Mouse (Mus musculus): ENCODE measurements at regions not wholly inside any gene's neighbourhood (a gene's known extent, or its start where the extent isn't known, plus 50 kb on each side); places are given as distances from the start of the nearest gene placed in this dataset.

DNA sequence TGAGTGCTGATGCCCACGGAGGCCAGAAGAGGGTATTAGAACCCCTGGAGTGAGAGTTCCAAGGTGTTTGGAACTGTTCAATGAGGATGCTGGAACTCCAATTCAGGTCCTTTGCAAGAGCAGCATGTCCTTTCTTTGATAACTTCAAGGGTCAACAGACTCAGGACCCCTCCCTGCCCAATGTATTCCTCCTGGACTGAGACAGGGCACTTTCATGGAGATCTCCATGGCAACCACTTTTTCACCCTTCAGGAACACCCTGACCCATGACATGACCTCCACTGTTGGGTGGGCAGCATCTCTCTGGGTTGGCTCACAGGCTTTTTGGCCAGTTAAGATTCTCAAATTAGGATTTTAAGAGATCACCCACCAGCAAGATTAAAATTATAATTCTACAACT is 117.4 kb upstream of the Sulf2 start:
- no peak for DNase-seq (ENCODE audit: low spot score)

DNA sequence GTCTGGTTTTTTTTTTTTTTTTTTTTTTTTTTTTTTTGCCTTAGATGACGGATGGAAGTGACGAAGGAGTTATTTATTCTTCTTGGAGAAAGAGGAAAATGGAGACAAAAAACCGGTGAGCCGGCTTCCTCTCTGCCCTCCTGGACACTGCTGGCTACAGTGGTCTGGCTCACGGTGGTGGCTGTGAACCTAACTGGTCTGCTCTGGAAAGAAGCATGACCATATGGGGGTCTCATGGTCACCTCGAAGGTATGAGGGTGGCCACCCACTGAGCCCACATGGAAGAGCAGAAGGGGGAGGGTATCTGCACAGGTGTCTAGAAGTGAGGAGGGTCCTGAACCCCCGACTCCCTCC is 116.7 kb upstream of the Sulf2 start:
- DNase-seq (ENCODE audit: low spot score): no peak

DNA sequence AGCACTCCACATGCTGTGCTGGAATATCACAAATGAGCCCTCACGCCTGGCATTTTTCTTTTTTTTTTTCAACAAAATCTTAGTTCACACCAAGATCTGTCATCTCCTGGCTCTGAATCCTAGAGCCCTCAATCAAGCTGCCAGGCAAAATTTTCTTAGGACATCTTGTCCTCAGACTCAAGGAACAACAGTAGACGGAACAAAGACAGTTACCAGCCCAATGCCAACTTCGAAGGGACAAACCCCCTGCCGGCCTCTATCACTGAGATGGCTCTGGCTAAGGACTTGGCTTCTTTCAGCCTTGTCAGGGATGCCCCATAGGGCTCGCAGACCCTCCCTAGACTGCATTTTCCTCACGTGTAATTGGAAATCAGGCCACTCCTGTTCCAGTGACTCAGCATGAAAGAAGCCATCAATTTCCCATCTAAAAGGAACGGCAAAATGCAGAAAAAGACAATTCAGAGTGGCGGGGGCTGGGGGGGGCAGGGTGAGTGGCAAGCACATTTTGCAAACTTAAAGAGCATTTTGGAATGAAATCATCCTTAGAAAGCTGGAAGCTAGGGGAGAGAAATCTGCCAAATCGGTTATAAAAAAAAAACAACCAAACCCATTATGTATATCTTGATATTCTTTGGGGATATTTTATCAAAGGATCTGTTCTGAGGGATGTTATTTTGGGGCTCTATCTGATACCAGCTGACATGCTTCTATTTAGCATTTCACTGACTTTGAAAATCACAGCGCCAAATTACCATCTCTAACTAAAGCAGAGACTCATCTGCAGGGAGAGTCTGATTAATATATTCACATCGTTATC is 116.1 kb upstream of the Sulf2 start:
- DNase-seq (ENCODE audit: low spot score): no peak

DNA sequence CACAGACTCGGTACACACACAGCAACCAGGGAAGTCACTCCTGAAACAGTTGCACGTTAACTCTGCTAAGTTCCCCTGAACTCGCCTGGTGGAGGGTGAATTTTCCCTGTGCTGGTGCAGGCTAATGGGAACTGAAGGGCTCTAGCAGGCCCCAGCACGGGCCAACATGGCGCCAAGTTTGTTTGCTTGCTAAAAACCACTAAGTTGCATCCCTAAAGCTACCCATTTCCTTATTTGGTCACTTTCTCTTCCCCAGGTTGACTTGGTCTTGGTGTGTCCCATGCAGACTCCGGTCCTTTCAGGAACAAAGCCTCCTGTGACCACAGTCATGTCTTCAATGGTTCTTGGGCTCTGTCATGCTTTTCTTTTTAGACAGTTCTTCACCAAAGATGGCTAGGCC is 114.5 kb upstream of the Sulf2 start:
- DNase-seq (ENCODE audit: low spot score): no peak

DNA sequence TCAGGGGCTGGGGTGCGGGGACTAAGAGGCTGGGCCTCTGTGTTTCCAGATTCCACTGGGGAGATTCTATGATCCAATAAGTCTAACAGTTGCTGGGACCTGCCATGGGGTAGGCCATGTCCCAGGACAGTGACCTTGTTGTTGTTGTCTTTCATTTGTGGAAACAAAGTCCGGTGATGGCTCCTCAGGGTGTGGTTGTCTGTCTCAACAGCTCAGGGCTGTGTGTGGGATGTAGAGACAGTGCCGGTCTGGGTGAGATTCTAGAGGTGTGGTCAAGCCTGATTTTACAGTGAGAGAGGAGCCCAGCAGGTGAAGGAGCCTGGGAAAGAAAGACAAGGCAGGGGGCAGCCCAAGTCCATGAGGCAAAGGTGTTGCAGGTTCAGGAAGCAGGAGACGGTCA is 111.5 kb upstream of the Sulf2 start:
- no peak for DNase-seq (ENCODE audit: low spot score)

DNA sequence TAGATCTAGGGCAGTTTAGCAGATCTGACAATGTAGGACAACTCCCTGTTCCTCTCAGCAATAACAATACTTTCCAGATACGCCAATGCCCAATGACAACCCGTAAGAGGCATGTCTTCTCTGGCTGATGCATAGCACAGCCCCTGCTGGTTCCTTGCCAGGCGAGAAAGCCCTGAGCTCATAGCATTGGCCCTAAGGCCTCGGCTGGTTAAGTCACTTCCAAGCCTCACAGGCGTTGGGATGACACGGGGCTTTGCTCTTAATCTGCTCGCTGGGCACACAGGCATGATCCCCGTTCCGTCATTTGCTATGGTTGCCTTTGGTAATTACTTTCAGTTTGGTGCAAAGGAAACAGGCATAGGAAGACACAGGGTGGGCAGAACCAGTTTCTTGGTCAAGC is 111.0 kb upstream of the Sulf2 start:
- no peak for DNase-seq (ENCODE audit: low spot score)

DNA sequence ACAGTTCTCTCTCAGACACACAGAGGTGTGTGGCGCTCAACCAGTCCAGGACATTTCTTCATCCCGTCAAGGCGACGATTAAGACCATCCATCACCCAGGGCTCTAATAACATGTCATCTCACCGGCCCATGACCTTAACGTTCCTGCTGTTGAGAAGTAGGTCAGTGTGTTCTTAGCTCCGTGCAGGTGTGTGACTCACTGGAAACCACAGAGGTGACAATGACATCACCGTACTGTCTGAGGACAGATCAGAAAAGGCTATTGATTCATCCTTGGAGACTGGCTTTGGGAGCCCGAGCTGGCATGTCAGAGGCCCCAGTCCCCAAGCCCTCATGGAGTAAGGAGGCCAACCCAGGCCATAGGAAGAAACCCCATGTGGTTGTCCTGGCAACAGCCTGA is 109.3 kb upstream of the Sulf2 start:
- DNase-seq (ENCODE audit: low spot score): no peak

DNA sequence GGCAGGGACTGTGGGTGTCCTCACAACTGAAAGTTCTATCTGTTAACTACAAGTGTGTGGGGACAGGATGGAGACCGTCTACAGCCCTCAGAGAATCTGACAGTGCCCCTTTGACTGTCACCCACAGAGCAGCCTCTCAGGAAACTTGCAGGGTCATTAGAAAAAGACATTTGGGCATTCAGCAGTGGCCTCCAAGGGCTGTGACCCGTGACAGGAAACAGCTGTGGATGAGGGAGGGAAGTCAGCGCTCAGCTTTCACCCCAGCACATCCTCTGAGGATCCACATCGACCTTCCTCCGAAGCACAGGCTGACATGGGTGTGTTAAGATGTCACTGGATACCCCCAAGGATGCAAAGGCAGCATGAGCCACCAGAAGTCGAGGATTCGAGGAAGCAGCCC is 106.3 kb upstream of the Sulf2 start:
- no peak for DNase-seq (ENCODE audit: low spot score)

DNA sequence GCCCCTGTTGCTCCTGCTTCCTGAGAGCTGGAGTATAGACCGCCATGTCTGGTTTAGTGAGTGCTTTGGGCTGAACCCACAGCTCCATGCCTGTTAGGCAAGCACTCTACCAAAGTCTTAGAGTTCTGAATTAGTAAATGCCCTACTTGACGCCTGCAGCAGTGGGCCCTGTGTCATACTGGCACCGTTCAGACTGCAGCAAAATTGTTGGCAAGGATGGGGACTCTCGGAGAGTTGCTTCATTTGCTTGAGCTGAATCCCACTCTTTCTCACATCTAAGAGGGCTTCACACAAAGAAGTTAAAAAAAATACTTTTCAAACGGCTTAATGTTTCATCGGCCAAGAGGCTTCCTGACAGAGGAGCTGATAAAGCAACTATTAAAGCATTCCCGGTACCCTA is 105.6 kb upstream of the Sulf2 start:
- DNase-seq (ENCODE audit: low spot score): no peak

DNA sequence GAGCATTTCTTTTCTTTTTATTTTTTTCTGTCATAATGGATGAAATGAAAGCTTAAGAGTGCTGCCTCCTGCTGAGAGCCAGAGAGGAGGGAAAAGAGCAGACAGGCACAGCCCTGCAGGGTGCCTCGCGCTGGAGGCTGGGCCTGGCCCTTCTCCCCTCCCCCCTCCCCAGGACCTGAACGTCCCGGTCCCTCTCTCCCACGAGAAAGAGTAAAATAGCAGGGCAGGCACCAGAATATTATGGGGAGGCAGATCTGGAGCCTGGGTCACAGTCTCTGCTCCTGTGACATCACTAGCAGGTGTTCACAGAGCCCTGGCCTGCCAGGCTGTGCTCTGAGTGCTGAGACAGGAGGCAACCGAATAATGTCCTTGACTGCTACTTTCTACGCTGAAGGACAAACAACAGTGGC is 103.3 kb upstream of the Sulf2 start:
- DNase-seq (ENCODE audit: low spot score): no peak

DNA sequence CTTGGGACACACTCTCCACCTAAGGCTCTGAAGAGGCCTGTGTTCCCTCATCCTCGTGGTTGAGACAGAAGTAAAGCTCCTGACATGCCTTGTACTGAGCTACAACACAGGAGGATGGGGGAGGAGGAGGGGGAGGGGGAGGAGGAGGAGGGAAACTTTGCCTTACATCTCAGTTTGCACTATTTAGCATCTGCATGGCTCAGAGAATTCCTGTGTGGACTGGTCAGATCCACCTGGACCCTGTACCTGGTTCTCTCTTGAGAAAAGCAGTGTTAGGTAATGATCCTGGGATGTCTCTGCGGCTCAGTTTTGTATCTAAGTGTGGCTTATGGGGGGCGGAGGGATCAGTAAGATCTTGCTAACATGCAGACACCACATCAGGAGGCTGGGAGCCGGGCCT is 102.2 kb upstream of the Sulf2 start:
- no peak for DNase-seq (ENCODE audit: low spot score)

DNA sequence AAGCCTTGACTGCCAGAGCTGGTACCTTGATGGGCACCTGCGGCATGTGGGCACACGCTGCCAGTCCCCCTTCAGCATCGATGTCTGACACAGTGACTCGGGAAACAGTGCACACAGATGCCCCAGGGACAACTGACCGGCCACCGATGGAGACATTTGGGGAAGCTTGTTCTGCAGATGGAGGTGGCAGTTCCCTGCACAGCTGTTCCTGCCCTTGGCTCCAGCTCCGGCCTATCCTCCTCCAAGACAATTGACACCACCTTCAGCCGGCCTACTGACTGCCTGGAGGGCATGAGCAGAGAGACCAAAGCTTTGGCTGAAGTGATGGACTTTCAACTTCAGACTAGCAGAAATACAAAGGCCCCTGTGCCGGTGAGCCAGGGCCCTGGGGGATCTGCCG is 100.7 kb upstream of the Sulf2 start:
- no peak for DNase-seq (ENCODE audit: low spot score)

DNA sequence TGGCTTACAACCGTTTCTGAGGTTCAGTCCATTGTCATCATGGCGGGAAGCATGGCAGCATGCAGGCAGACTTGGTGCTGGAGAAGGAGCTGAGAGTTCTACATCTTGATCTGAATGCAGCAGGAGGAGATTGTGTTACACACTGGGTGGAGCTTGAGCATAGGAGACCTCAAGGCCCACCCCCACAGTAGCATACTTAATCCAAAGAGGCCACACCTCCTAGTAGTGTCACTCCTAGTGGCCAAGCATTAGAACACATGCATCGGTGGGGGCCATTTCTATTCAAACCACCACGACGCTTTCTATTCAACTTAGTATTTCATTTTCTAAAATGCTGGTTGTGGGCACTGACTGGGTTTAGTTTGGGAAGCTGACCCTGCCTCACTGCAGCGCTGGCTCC is 99.1 kb upstream of the Sulf2 start:
- no peak for DNase-seq (ENCODE audit: low spot score)

DNA sequence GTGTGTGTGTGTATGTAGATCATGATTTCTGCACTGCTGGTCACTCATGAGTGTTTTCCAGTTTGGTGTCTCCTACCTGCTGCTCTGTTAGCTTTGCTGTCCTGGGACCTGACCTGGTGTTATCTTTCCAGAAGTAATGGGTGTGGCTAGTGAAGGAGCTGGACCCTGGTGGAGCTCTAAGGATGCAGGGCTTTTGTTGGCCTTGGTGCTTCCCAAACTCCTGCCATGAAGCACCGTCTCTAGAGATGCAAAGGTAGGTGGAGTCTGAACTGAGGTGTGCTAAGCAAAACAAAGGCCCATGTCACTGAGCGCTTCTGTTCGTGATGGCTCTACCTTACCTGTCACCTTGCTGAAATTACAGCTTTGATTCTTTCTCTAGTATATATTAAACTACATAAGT is 96.6 kb upstream of the Sulf2 start:
- DNase-seq (ENCODE audit: low spot score): no peak

DNA sequence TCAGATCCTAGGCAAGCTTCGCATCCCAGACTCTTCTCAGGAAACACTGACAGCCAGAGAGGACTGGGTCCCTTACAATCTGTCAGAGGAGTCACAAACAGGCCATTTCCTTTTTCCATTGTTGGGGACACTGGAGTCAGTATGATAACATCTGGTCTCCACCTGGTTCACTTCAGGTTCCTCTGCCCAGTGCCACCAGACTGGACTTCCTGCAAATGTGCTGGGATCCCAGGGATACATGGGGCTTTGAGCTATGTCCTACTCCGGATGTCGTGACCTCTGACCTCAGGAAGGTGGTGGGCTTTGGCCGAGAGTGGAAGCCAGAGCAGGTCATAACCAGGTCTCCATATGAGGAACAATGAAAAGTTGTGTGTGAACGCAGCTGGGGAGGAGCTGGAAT is 96.0 kb upstream of the Sulf2 start:
- DNase-seq (ENCODE audit: low spot score): no peak

DNA sequence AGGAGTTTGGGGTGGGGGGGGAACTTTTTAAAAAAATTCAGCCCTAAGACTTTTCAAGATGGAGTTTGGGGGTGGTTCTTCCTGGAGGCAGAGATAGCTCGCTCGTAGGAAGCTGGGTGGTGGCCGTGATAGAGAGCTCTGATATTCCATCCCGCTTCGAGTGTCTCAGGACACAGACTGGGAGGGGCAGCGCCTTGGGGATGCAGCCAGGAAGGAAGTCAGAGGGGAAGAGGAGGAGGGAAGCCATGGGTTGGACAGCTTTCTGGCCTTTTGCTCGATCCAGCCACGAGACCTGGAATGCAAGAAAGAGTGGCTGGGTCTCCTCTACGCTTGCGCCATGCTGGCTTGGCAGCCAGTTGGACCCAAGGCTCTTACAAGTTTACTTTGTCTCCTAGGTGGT is 95.1 kb upstream of the Sulf2 start:
- DNase-seq (ENCODE audit: low spot score): no peak

DNA sequence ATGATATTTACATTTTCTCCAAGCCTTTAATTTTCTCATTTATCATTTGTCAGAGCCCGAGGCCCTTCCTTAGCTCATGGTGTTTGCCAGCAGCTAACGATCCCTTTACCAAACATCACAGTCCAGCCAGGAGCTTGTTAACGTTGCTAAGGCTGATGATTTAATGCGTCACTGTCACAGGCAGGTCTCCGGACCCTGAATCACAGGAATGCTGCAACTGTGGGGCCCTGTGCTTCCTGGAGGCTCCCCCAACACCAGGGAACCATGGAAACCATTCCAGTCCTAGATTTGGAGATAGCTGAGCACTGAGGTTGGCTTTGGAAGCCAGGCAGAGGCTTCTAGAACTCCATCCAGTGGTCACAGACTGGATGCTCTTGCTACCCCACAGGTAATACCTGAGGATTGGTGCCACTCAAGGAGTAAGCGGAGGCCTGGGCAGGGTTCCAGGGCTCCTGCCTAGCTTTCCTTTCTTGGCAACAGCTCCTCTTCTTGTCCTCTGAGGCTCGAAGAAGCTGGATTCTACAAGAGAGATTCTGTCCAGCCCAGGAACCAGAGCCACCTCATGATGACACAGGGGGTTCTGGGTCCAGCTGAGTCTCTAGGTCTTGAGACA is 94.0 kb upstream of the Sulf2 start:
- DNase-seq (ENCODE audit: low spot score): no peak

DNA sequence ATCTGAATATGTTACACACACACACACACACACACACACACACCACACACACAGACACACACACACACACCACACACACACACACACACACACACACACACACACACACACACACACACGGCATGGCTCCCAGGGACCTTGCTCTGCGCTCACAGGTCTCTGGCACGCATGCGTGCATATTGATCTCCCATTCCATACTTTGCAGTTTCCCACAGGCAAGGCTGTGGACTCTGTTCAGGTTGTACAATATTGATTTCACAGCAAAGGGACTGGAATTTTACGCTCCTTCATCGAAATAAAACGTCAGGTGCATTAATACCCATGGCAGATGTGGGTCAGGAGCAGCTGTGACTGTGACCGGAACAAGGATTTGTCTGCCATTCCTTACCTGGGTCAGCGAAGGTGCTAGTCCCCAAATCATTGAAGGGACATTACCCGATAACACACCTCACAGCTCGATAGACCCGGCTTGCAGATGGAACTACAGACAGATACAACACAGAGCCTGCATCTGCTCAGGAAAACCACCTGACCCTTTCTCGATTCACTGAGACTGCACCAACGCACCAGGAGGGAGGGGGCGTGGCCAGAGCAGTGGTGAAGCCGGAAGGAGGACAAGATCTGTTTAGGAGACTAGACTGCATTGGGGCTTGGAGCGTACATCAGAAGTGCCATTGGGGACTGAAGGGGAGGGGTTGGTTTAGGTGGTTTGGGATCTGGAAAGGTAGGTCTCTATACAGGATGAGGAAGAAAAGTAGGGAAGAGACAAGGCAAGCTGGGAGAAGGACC is 91.1 kb upstream of the Sulf2 start:
- no peak for DNase-seq (ENCODE audit: low spot score)

DNA sequence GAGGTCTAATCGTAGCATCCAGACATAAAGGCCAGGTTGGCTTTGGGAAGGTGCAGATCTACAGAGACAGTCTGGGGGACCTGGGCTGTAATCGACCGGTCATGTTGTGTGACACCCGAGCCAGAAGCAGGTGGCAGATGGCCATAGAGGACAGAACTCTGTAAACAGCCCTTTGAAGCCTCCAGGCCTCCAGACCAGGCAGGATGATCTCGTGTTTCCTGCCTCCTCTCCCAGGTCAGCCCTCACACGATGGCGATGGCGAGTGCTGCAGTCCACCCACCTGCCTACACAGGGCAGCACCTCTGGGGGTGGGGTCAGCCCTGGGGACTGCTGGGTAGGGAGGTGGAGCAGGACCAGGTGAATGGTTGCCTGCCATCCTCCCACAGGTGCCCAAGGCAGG is 89.8 kb upstream of the Sulf2 start:
- DNase-seq (ENCODE audit: low spot score): no peak

DNA sequence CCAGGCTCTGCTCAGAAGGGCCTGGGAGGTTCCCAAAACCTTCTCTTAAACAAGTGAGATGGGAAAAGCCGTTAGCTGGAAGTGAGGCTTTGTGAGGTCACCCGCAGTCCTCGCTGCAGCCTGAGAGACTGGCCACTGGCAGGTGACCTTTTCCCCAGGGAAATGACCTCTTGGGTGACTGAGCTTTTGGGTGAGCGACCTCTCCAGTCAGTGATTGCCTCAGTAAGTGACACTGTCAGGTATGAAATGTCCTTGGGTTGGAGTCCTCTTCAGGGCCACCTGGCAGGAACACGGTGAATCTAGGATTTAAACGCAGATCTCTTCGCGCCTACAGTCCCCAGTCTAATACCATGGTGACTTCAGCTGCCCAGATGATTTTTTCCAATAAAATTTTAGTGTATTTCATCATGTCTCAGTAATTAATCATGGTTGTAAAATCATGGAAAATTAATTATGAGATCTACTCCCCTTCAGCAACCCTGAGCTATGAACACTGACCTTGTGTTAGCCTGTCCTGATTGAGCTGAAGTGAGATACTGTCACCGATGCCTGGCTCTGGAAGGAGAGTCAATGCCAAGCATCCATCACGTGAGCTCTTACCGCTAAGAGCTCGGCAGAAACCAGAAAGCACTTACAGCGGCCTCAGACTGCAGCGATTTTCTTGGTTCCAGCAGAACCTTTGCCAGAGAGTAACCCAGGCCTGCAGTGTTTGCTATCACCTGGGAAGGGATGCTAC is 87.5 kb upstream of the Sulf2 start:
- no peak for DNase-seq (ENCODE audit: low spot score)

DNA sequence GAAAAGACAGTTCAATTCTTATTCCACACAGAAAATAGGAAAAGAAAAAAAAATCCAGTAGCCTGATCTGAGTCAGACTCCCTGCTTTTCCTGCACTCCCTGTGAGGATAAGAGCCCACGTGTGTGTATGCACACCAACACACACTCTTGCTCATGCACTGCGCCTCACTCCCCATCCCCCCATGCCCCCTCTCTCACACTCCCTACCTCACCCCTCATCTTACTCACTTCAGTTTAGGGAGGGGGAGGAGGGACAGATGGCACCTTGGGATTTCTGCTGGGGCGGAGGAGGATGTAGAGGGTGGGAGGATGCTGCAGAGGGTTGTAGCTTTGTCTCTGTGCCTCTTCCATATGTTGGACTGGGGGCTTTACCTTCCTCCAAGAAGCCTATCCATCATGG is 85.8 kb upstream of the Sulf2 start:
- no peak for DNase-seq (ENCODE audit: low spot score)

DNA sequence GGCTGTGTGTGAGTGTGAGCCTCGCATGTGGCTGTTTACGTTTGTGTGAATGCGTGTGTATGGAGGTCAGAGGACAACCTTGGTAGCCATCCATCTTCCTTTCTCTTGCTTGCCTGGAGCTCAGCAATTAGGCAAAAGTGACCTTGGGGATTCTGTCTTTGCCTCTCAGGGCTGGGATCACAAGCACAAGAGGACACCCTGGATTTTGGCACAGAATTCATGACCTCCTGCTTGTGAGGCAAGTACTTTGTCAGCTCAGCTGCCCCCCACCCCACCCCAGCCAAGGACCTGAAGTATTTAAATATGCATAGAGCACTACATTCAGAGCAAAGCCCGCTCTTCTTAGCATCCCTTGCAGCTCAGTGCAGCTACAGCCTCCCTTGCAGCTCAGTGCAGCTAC is 84.6 kb upstream of the Sulf2 start:
- DNase-seq (ENCODE audit: low spot score): no peak
